Mouse (Mus musculus) kidney, adult 2 months (tissue): ENCODE data around the gene Rars. TPM values are rescaled to one million over a fixed set of nuclear protein-coding genes. Genes with fewer than 3 reads are reported as not detected.

Experiments
- DNase-seq: peaks from one replicate; pipeline ENCODE4 v3.0.0; 2021
- H3K27ac ChIP-seq: fragments of 200-500 bp; 2 replicates; pipeline ENCODE4 v1.5.1; 2012; ENCODE audit warnings: low read depth, low read length, control low read depth, inconsistent platforms; ENCODE audit not compliant: insufficient read depth
- H3K27me3 ChIP-seq: fragments of 200-500 bp; replicated peaks from 2 replicates; pipeline ENCODE4 v1.6.1; 2012; ENCODE audit warnings: mild to moderate bottlenecking, moderate library complexity, low read length, inconsistent platforms; ENCODE audit not compliant: control insufficient read depth, insufficient read depth
- H3K36me3 ChIP-seq: fragments of 200-500 bp; 2 replicates; pipeline ENCODE4 v1.6.1; 2012; ENCODE audit warnings: mild to moderate bottlenecking, moderate library complexity, low read length, inconsistent platforms; ENCODE audit not compliant: control insufficient read depth, insufficient read depth
- H3K4me1 ChIP-seq: fragments of 200-500 bp; 2 replicates; pipeline ENCODE4 v1.6.1; 2011; ENCODE audit warnings: low read length; ENCODE audit not compliant: control insufficient read depth, insufficient read depth
- H3K4me3 ChIP-seq: fragments of 200-500 bp; 2 replicates; pipeline ENCODE4 v1.5.1; 2011; ENCODE audit warnings: mild to moderate bottlenecking, low read depth, low read length, control low read depth; ENCODE audit not compliant: insufficient read depth
- CTCF ChIP-seq: fragments of 200-500 bp; conservative IDR thresholded peaks from 2 replicates; pipeline ENCODE4 v1.5.1; 2011; ENCODE audit warnings: low read depth, mild to moderate bottlenecking, control low read depth, low read length, moderate library complexity, mixed read lengths; ENCODE audit not compliant: insufficient read depth, insufficient read length
- POLR2A ChIP-seq: fragments of 200-500 bp; IDR thresholded peaks from one replicate; pipeline ENCODE4 v1.6.1; 2011; ENCODE audit warnings: low read depth, low read length, control low read depth
- WGBS: fragments of 180-500 bp; shearing (Covaris S2); methylation state at CpG from one replicate; pipeline ENCODE4 v1.1.7; 2018; 5-methylcytosine and 5-hydroxymethylcytosine counted together
- polyA plus RNA-seq: library from polyadenylated mRNA; depleted of rRNA; stranded (reverse); fragments of >200 nt; gene quantifications from 2 replicates; pipeline ENCODE4 v1.2.3, GENCODE M21; 2012; rRNA removed

The Rars gene
- 14.5 and 19.3 TPM in 2 replicates for polyA plus RNA-seq

- WGBS: under 1% methylated on average over 46 of the region's 46 CpGs
- H3K27me3 ChIP-seq: no peaks in the 10 kb centered on the region
- TF ChIP-seq POLR2A: peak; percentile 32
- TF ChIP-seq CTCF: peak; percentile 84
- peak; percentile 97 for DNase-seq
- H3K4me3 ChIP-seq: peak within 1 kb of the TSS; percentile 100
- peaks cover 7% of the 10 kb centered on the region for H3K4me1 ChIP-seq
- peak within 1 kb of the TSS; percentile 52 for H3K27ac ChIP-seq
- H3K36me3 ChIP-seq: peaks cover 1% of the 10 kb centered on the region
Observed at GRCm38 (mm10) chr11:35834022-35834760, at the start of gene Rars. Rars (minus strand) TSS chr11:35834506.

DNA sequence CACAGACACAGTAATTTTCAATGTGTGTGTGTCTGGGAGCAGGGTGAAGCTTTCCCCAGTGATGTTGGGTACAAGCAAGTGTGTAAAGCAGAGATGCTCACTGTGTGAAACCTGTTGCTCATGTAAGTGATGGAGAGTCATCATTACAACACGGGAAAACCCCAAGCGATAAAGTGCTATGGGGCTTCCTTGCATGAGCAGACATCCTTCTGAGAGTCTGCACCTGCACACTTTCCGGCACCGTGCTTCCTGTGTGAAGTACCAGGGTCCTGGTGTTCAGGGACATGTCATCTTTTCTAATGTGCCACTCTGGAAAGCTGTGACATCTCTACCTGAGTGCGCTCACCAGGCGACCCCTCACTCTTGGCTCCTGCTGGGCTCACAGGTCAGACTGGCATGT, 48.5 kb upstream of the Rars start:
- no peak for DNase-seq
- peaks cover 5% of the 10 kb centered on the region for H3K36me3 ChIP-seq
- H3K4me1 ChIP-seq: no peaks in the 10 kb centered on the region
- H3K4me3 ChIP-seq: no peak overlapping the region
- 91% methylated on average over 6 of the region's 6 CpGs for WGBS
- H3K27me3 ChIP-seq: no peaks in the 10 kb centered on the region
- H3K27ac ChIP-seq: no peak overlapping the region
- TF ChIP-seq CTCF (no peak), POLR2A (no peak)

DNA sequence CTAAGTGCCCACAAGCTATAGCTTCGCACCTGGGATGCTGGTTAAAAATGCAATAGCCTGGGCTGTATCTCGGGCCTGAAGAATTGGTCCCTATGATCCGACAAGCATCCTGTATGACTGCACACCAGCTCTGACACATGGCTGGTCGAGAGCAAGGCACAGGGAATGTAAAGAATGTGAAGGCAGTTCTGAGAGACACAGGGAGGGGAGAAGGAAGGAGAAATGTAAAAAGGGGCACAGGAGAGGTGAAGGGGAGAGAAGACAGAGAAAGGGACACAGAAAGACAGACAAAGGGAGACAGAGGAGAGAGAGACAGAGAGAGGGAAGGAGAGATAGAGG, 44.2 kb upstream of the Rars start:
- H3K27me3 ChIP-seq: no peaks in the 10 kb centered on the region
- H3K4me1 ChIP-seq: no peaks in the 10 kb centered on the region
- no peak overlapping the region for H3K4me3 ChIP-seq
- 65% methylated on average over 4 of the region's 4 CpGs for WGBS
- no peak for TF ChIP-seq POLR2A
- no peak for TF ChIP-seq CTCF
- no peak for DNase-seq
- H3K27ac ChIP-seq: no peak overlapping the region
- peaks cover 5% of the 10 kb centered on the region for H3K36me3 ChIP-seq

- H3K27ac ChIP-seq: no peak overlapping the region
- TF ChIP-seq CTCF: no peak
- no peak for TF ChIP-seq POLR2A
- no peak for DNase-seq
- no peak overlapping the region for H3K4me3 ChIP-seq
- H3K36me3 ChIP-seq: peaks cover 3% of the 10 kb centered on the region
- H3K4me1 ChIP-seq: no peaks in the 10 kb centered on the region
- 61% methylated on average over 14 of the region's 14 CpGs for WGBS
- no peaks in the 10 kb centered on the region for H3K27me3 ChIP-seq
Observed at GRCm38 (mm10) chr11:35877651-35878558, 43.6 kb upstream of the Rars start.

DNA sequence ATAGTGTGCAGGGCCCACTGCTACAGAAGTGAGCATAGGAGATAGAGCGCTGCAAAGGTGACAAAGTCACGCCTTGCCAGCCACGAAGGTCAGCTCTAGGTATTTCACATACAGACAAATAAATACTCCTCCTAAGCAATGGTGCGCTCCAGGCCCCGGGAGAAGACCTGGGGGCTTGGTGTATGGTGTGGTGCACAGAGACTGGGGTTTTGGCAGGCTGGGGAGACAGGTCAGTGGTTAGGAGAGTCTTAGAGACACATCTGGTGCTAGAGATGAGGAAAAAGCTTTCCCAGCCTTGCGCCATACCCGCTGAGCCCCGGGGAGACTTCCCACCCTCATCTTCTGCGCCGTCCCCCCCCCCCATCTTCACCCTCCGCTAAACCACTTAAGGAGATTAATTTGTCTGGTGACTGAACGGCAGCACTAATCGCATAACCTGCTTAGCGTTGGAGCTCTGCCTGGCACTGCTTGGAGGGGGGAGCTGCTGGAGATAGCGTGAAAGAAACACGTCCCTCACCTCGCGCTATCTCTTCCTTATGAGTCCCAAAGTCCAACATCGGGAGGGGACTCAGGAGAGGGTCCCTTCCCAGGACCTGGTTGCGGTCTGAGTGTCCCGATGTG, 39.4 kb upstream of the Rars start:
- no peaks in the 10 kb centered on the region for H3K36me3 ChIP-seq
- no peaks in the 10 kb centered on the region for H3K27me3 ChIP-seq
- H3K27ac ChIP-seq: no peak overlapping the region
- no peak for TF ChIP-seq CTCF
- TF ChIP-seq POLR2A: no peak
- no peak for DNase-seq
- H3K4me1 ChIP-seq: no peaks in the 10 kb centered on the region
- no peak overlapping the region for H3K4me3 ChIP-seq
- WGBS: 59% methylated on average over 21 of the region's 21 CpGs

GRCm38 (mm10) chr11:35870961-35871360, 36.7 kb upstream of the Rars start:
- no peak for TF ChIP-seq CTCF
- TF ChIP-seq POLR2A: no peak
- H3K27ac ChIP-seq: no peak overlapping the region
- WGBS: 87% methylated on average over 9 of the region's 9 CpGs

DNA sequence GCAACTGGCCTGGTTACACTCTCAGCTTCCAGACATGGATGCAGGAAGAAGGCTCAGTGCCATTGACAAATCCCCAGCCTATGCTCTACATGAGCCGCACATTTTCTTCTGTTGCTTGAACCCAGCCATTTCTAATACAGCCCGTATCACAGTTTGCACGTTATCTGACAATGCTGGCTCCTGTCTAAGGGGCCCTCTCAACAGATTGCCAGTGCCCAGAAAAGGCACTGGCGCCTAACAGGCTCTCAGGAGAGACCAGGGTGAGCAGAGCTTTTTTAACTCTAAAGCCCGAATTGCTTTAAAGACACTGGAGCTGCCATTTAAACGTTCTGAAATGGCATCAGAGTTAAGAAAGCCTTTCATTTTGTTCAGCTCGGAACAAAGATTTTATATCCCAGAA, 31.8 kb upstream of the Rars start:
- DNase-seq: no peak
- H3K4me3 ChIP-seq: no peak overlapping the region
- no peaks in the 10 kb centered on the region for H3K27me3 ChIP-seq
- no peaks in the 10 kb centered on the region; the same call in 1 of the 2 replicates for H3K36me3 ChIP-seq
- no peak for TF ChIP-seq POLR2A
- no peak for TF ChIP-seq CTCF
- H3K4me1 ChIP-seq: no peaks in the 10 kb centered on the region
- 84% methylated on average over 7 of the region's 7 CpGs for WGBS
- H3K27ac ChIP-seq: no peak overlapping the region

More at GRCm38 (mm10) chr11:35870961-35871360, 36.7 kb upstream of the Rars start:
- no peaks in the 10 kb centered on the region for H3K36me3 ChIP-seq
- H3K4me1 ChIP-seq: no peaks in the 10 kb centered on the region
- no peak overlapping the region for H3K4me3 ChIP-seq
- DNase-seq: no peak
- H3K27me3 ChIP-seq: no peaks in the 10 kb centered on the region
